Mouse (Mus musculus) liver, postnatal 0 days (tissue): Measurements from ENCODE around the gene Cox15.

Source experiments
- CTCF ChIP-seq: sonication (generic); IDR thresholded peaks from 2 replicates; pipeline ENCODE4 v1.5.1; 2016; ENCODE audit warnings: antibody characterized with exemption, low read depth
- EP300 ChIP-seq: IDR thresholded peaks from 2 replicates; pipeline ENCODE4 v1.6.1; 2016; ENCODE audit warnings: antibody characterized with exemption, low read depth, mild to moderate bottlenecking

DNA sequence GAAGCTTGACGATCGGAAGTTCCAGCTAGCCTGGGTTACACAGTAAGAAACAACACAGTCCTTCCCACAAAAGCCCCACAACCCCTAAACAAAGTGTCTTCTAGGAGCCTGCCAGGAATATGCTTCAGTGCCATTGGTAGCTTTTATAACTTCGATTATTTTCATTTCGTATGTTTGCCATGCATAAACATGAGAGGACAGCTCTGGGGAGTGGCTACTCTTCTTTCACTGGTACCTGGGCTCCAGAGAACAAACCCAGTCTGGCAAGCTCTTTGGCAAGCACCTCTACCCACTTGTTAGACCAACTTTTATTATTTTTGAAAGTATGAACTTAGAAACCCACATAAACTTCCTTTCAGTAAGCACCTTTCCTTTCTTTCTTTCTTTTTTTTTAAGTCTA is 23.8 kb upstream of the Cox15 start:
- TF ChIP-seq CTCF (no peak), EP300 (no peak)
